Mouse (Mus musculus) cerebellum, postnatal 4 days (tissue): Measurements from ENCODE around the gene Mtmr12.

ENCODE experiments used
- DNase-seq, 2 experiments: peaks; one replicate each; pipeline ENCODE4 v3.0.0; 2022; ENCODE audit warnings: low spot score in 2 of 2, mixed read lengths in 1 of 2

The Mtmr12 gene

DNA sequence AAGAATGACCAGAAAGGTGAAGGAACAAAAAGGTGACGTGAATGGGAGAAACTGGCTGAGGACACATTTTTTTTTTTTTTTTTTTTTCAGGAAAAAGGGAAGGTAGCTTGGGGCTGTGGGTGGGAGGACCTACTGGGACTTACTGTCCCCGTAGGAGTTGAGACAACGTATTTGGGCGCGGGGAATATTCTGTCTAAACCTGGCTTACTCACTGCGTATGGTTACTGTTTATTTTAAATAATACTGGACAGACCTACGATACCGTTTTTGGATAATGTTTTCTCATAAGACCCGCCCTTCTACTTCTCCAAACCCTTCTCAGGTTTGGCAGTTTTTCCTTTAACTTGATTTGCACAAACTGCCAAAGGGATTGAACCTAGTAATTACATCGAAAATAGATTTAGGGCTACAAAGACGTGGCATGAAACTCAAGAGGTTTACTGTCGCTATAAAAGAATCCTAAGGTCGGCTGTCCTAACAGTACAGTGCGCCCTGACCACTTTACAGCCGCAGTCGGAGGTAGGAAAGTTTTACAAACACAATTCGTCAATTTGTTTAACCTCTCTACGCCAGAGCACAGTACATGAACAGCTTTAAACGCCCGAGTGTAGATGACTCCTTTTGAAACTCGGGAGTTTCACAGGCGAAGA lies 115.7 kb downstream of the Mtmr12 start:
- no peak for DNase-seq

DNA sequence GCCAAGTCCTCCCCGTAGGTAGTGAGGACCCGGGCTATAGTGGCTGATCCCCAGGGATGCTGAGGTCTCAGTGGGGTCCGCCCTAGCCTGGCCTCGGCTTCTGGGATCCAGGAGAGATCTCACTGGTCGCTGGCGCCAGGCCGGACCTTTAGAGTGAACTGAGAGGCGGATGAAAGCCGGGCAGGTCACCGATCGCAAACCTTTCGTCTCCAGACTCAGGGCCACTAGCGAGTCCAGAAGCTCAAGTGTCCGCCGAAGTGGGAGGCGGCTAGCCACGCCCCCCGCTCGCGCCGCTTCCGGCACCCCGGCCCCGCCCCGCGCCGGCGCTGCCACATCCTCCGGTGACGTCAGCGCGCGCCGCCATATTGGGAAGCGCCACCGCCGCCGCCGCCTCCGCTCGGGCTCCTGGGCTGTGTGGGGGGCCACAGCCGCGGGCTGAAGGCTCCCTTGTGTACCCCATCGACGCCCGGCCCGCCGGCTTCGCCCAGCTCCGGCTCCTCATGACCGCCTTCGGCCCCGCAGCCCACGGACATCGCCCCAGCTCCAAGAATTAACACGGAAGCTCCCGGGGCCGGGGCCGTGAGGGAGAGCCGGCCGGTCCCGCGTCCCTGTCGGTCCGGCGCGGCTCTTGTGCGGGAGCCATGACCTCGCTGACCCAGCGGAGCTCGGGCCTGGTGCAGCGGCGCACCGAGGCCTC lies 116.4 kb downstream of the Mtmr12 start, which contains the start of gene Golph3:
TSS of gene Golph3 (plus strand) at position 360 of the 697 bp plus-strand sequence.
- DNase-seq = peak; percentile 91 to 95

DNA sequence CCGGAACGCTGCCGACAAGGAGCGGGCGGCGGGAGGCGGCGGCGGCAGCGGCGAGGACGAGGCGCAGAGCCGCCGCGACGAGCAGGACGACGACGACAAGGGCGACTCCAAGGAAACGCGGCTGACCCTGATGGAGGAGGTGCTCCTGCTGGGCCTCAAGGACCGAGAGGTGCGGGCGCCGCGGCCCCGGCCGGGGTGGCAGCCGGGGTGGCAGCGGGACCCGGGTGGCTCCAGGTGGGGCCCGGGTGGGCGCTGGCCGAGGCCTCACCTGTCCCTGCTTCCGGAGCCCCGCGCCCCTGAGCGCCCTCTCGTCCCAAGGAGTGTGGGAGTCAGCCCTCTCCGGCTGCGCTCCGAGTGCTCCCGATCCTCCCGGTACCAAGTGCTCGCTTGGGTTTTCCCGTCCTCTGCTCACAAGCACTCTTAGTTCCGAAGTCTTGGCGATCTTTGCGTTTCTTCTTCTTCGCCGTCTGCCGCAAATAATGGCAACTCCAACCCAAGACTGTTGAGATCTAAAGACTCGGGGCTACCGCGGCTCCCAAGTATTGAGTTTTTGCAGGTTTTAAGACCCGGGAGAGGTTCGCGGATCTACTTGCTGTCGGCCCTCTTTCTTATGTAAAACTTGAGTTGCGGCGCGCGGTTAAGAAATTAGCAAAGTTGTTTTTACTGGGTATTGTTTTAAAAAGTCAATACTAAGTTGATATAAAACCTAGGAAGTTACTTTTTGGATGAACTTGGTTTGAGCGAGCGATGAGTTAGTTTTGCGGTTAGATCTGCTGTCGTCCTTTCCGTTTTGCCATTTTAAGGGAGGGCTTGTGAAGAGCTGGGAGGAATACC lies 117.2 kb downstream of the Mtmr12 start, which contains the start of gene 1810049J17Rik:
TSS of gene 1810049J17Rik (minus strand) at position 112 of the 834 bp plus-strand sequence.
- DNase-seq = no peak

DNA sequence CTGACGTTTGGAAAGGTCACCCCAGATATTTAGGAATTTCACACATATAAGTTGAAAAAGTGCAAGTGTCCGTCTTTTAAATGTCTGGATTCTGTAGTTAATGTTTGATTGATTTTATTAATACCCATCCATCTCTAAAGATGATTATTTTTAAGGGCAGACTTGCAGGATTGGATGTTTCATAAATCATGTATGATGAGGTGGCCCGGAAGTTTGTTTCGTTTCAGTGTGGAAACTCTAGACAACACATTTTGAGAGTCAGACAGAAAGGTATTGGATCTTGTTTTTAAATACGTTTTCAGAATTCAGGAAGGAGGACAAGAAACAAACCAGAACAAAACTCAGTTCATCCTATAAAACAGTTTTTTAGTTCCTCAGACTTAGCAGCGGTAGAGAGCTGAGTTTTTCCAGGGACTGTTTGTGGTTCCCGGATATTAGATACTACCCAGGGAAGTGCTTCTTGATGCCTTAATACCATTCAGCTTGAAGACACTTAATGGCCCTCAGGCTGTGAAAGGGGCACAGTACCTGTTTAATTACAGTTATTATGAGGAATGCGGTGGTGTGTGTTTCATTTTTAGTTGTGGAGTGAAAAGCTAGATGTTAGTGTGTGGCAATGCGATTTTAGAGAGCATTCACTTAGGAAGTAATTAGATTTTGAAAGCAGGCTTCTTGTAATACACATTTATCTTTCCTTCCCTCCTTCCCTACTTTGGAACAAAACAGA lies 118.0 kb downstream of the Mtmr12 start:
- no peak for DNase-seq
